In genomic region chr5:99687894-99688293, GRCm38 (mm10) we compare ENCODE assay signal across 28 mouse cellular contexts. TPM values are rescaled to one million over a fixed set of nuclear protein-coding genes. Genes with fewer than 3 reads are reported as not detected.
A peak's percentile ranks its signal among the peaks of the same experiment; 100 is the strongest.
DNase-seq lines count a peak whose midpoint lies in the region; ATAC-seq and TF ChIP-seq lines count a peak whose summit lies in the region.
"Had no signal": no experiment of that assay in that cellular context is flagged by ENCODE, and none has a peak within 500 bp of the region (broad histone marks: within the 10 kb centered on the region; RNA-seq: fewer than 3 reads in every experiment).

No protein-coding gene starts in this region.

- peak overlapping the region; percentile 17; the same call in 1 of the 2 replicates for H3K27ac ChIP-seq in forebrain, embryonic 10.5 days
- H3K27ac ChIP-seq in forebrain, postnatal 0 days (ENCODE audit: low read depth, low read length), result no peak overlapping the region
- no peak overlapping the region; the same call in 1 of the 2 replicates for H3K27ac ChIP-seq in midbrain, embryonic 13.5 days
- H3K27ac ChIP-seq: embryonic facial prominence, embryonic 13.5 days; heart, embryonic 10.5 days; heart, embryonic 15.5 days; kidney, postnatal 0 days; liver, embryonic 14.5 days; macrophage had no signal

- H3K9me3 ChIP-seq in forebrain, embryonic 10.5 days, result no peaks in the 10 kb centered on the region
- no peaks in the 10 kb centered on the region for H3K9me3 ChIP-seq in forebrain, postnatal 0 days (ENCODE audit: low read length)
- H3K9me3 ChIP-seq in midbrain, embryonic 13.5 days, result no peaks in the 10 kb centered on the region
- H3K9me3 ChIP-seq: embryonic facial prominence, embryonic 13.5 days; heart, embryonic 10.5 days; heart, embryonic 15.5 days had no signal

- peaks cover 2% of the 10 kb centered on the region; the same call in 1 of the 2 replicates for H3K27me3 ChIP-seq in forebrain, embryonic 10.5 days (ENCODE audit: poor library complexity, severe bottlenecking)
- H3K27me3 ChIP-seq in forebrain, postnatal 0 days (ENCODE audit: insufficient read depth, low read length), result no peaks in the 10 kb centered on the region
- H3K27me3 ChIP-seq in midbrain, embryonic 13.5 days, result 0 out of 2 replicates have a peak, but pooled peaks cover 7% of the 10 kb centered on the region
- H3K27me3 ChIP-seq: embryonic facial prominence, embryonic 13.5 days had no signal

- 6% methylated on average over 6 of the region's 6 CpGs for WGBS in forebrain, embryonic 10.5 days
- WGBS in forebrain, postnatal 0 days, result 14% methylated on average over 6 of the region's 6 CpGs
- WGBS in midbrain, embryonic 13.5 days, result 11% methylated on average over 6 of the region's 6 CpGs

- H3K4me3 ChIP-seq in forebrain, embryonic 10.5 days, result no peak overlapping the region
- no peak overlapping the region for H3K4me3 ChIP-seq in forebrain, postnatal 0 days (ENCODE audit: low read depth, low read length)
- no peak overlapping the region for H3K4me3 ChIP-seq in midbrain, embryonic 13.5 days (replicated peaks)
- H3K4me3 ChIP-seq: embryonic facial prominence, embryonic 13.5 days; erythroblast, embryonic 14.5 days; heart, embryonic 10.5 days; heart, embryonic 15.5 days had no signal

- no peaks in the 10 kb centered on the region for H3K36me3 ChIP-seq in forebrain, embryonic 10.5 days (replicated peaks)
- no peaks in the 10 kb centered on the region for H3K36me3 ChIP-seq in forebrain, postnatal 0 days (ENCODE audit: insufficient read depth)
- H3K36me3 ChIP-seq in midbrain, embryonic 13.5 days, result no peaks in the 10 kb centered on the region
- H3K36me3 ChIP-seq: embryonic facial prominence, embryonic 13.5 days; heart, embryonic 10.5 days; heart, embryonic 15.5 days had no signal

- H3K4me1 ChIP-seq in forebrain, embryonic 10.5 days, result peaks cover 44% of the 10 kb centered on the region
- no peaks in the 10 kb centered on the region for H3K4me1 ChIP-seq in forebrain, postnatal 0 days (ENCODE audit: insufficient read depth)
- peaks cover 18% of the 10 kb centered on the region for H3K4me1 ChIP-seq in midbrain, embryonic 13.5 days (replicated peaks)

- H3K9ac ChIP-seq in forebrain, postnatal 0 days, result no peak overlapping the region
- H3K9ac ChIP-seq in midbrain, embryonic 13.5 days (replicated peaks), result no peak overlapping the region
- H3K9ac ChIP-seq: embryonic facial prominence, embryonic 13.5 days; heart, embryonic 15.5 days; liver, embryonic 14.5 days had no signal

- ATAC-seq in forebrain, postnatal 0 days, result no peak
- peak; percentile 71; the same call in 1 of the 2 replicates for ATAC-seq in midbrain, embryonic 13.5 days
- ATAC-seq: CD4-positive, CD25-positive, alpha-beta regulatory T cell, adult 4 months; intestine, embryonic 16.5 days had no signal

- TF ChIP-seq CTCF in forebrain, postnatal 0 days (IDR thresholded peaks at IDR 0.05; ENCODE audit: low read depth), result no peak

- no peak overlapping the region for H3K4me2 ChIP-seq in forebrain, postnatal 0 days (ENCODE audit: low read depth)
- H3K4me2 ChIP-seq in midbrain, embryonic 13.5 days (replicated peaks), result no peak overlapping the region
- H3K4me2 ChIP-seq: embryonic facial prominence, embryonic 13.5 days; heart, embryonic 15.5 days had no signal

- DNase-seq in forebrain, embryonic 10.5 days (ENCODE audit: extremely low spot score, low spot score), result peak; percentile 25
- no peak for DNase-seq in forebrain, postnatal 0 days
- peak; percentile 58 for DNase-seq in retina, postnatal 1 day
- no peak for DNase-seq in retina, embryonic 14.5 days (ENCODE audit: low spot score)
- no peak for DNase-seq in thymus, adult 18-20 months
- no peak for DNase-seq in layer of hippocampus, adult 9-10 months (ENCODE audit: low spot score)
- DNase-seq: adrenal gland, postnatal 14 days; cerebellum, adult 11-12 months; cerebellum, postnatal 10 days; gastrocnemius, postnatal 25 days; heart, adult 11 months; kidney, adult 8-10 months; kidney, postnatal 4 days; layer of hippocampus, postnatal 36 days; liver; lung, adult 2 months; lung, postnatal 10 days; thymus, postnatal 14 days had no signal

RNA-seq across cellular contexts. Expression of gene Rasgef1b, which starts 41.0 kb away (rescaled TPM):
- polyA plus RNA-seq in forebrain, embryonic 10.5 days (2016; fragmentation: Nextera tagmentation; extraction: Ambion mirVana), result 8.4 and 9.5 TPM in 2 replicates
- 43.6 and 49.6 TPM in 2 replicates for total RNA-seq in forebrain, postnatal 0 days (2014; rRNA removed)
- 32.3 and 51.0 TPM in 2 replicates for polyA plus RNA-seq in forebrain, postnatal 0 days (2015; fragmentation: Nextera tagmentation; extraction: Ambion mirVana)
- polyA plus RNA-seq in midbrain, embryonic 13.5 days (2015; fragmentation: Nextera tagmentation; extraction: Ambion mirVana), result 61.3 and 69.2 TPM in 2 replicates

Comparison
In these comparisons a context has a peak if more than half of its experiments do, and no peak if none do; other contexts are left out.
1. DNase-seq: peak in forebrain, embryonic 10.5 days (single experiment) and retina, postnatal 1 day (single experiment); none in forebrain, postnatal 0 days (single experiment), retina, embryonic 14.5 days (single experiment), thymus, adult 18-20 months (0 of 2) and layer of hippocampus, adult 9-10 months (single experiment).